Mouse (Mus musculus) lung, postnatal 10 days (tissue): Measurements from ENCODE around the gene Vmn2r31.
A peak's percentile ranks its signal among the peaks of the same experiment; 100 is the strongest.
"Not testable (repeated sequence)": the region's sequence is repeated elsewhere in the genome, so short reads cannot be mapped to it uniquely, and the experiment has no call there.

Experiments used
- DNase-seq: peaks from one replicate; pipeline ENCODE4 v3.0.0; 2021

Vmn2r31 gene

GRCm38 (mm10) chr7:7399603-7400002 lies at the start of gene Vmn2r31:
Gene Vmn2r31, minus strand, starts transcription at chr7:7399703.
- not testable (repeated sequence) for DNase-seq

- peak; percentile 2 for DNase-seq
These were observed 25.1 kb downstream of the Vmn2r31 start, which contains the start of gene Gm45783 for GRCm38 (mm10) chr7:7374431-7374830. Gene Gm45783, minus strand, starts transcription at chr7:7374573.

DNA sequence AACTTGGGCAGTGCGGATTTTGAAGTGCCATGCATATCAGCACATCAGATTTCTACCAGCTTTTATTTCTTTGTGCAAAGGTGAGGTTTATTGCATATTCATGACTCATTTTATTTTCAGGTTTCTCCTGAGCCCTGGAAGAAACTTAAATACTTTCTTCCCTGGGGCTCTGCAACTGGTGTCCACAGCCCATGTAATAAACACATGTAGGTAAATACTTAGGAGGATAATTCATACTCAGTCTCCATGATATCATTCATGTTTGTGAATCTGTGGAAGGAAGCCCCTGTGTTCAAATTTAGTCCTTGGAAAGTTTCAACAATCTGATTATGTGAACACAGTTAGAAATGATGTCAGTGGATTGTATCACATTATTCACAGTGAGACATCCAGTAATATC lies 62.0 kb downstream of the Vmn2r31 start, which contains the start of gene Vmn2r30:
Gene Vmn2r30, minus strand, starts transcription at position 101 of the 400 bp plus-strand sequence.
- not testable (repeated sequence) for DNase-seq
